Mouse (Mus musculus) ES-E14 (cell line): Measurements from ENCODE around the gene Prss57. TPM values are rescaled to one million over a fixed set of nuclear protein-coding genes. Genes with fewer than 3 reads are reported as not detected.

ENCODE experiments used
- DNase-seq: peaks from one replicate; pipeline ENCODE4 v3.0.0-alpha.2; 2013; ENCODE audit warnings: low read depth, low spot score
- H3K27ac ChIP-seq: 2 replicates; pipeline ENCODE4 v1.5.1; 2012; ENCODE audit warnings: low read depth, mild to moderate bottlenecking, low read length, moderate library complexity, mixed read lengths; ENCODE audit not compliant: poor library complexity, insufficient read depth, severe bottlenecking
- H3K36me3 ChIP-seq: 2 replicates; pipeline ENCODE4 v1.6.1; 2012; ENCODE audit warnings: mild to moderate bottlenecking, low read length, moderate library complexity, mixed read lengths; ENCODE audit not compliant: control insufficient read depth, poor library complexity, insufficient read depth, severe bottlenecking
- H3K4me1 ChIP-seq, 2 experiments: fragments of 150-350 bp in 1 of 2; sonication (generic) in 1 of 2; 2 replicates each; pipeline ENCODE4 v1.6.1; 2012; ENCODE audit warnings: low read length in 2 of 2, mild to moderate bottlenecking in 1 of 2, mixed read lengths in 1 of 2; ENCODE audit not compliant: control insufficient read depth in 2 of 2, insufficient read depth in 2 of 2, poor library complexity in 1 of 2
- H3K4me3 ChIP-seq, 2 experiments: fragments of 150-350 bp in 1 of 2; sonication (generic) in 1 of 2; 2 replicates each; pipeline ENCODE4 v1.5.1; 2012; ENCODE audit warnings: low read length in 2 of 2, low read depth in 1 of 2, mild to moderate bottlenecking in 1 of 2, mixed read lengths in 1 of 2; ENCODE audit not compliant: insufficient read depth in 1 of 2, poor library complexity in 1 of 2, severe bottlenecking in 1 of 2
- H3K9ac ChIP-seq: 2 replicates; pipeline ENCODE4 v1.6.1; 2012; ENCODE audit warnings: low read depth, mild to moderate bottlenecking, low read length, mixed read lengths; ENCODE audit not compliant: poor library complexity, insufficient read depth, severe bottlenecking
- H3K9me3 ChIP-seq: fragments of 150-350 bp; sonication (generic); 2 replicates; pipeline ENCODE4 v1.6.1; 2012; ENCODE audit warnings: low read depth, mild to moderate bottlenecking, low read length; ENCODE audit not compliant: control insufficient read depth, insufficient read depth
- CHD2 ChIP-seq: IDR thresholded peaks from 2 replicates; pipeline ENCODE4 v1.6.1; 2014; ENCODE audit warnings: mild to moderate bottlenecking, low read depth, low read length, inconsistent platforms
- HCFC1 ChIP-seq: IDR thresholded peaks from 2 replicates; pipeline ENCODE4 v1.6.1; 2012; ENCODE audit warnings: low read length, inconsistent platforms, borderline replicate concordance; ENCODE audit not compliant: insufficient read depth
- MAFK ChIP-seq: IDR thresholded peaks from 2 replicates; pipeline ENCODE4 v1.6.1; 2014; ENCODE audit warnings: mild to moderate bottlenecking, low read depth, low read length, inconsistent platforms; ENCODE audit not compliant: insufficient read depth
- ZC3H11A ChIP-seq: IDR thresholded peaks from 2 replicates; pipeline ENCODE4 v1.6.1; 2012; ENCODE audit warnings: low read depth, mild to moderate bottlenecking, inconsistent platforms, low read length, borderline replicate concordance
- ZNF384 ChIP-seq: IDR thresholded peaks from 2 replicates; pipeline ENCODE4 v1.6.1; 2012; ENCODE audit warnings: low read depth, low read length, inconsistent platforms
- in situ Hi-C, 2 experiments: fragments of 600-800 bp; cut with MboI; formaldehyde crosslinking; loops; one replicate each; pipeline ENCODE4 v1.15.1; 2025; ENCODE audit warnings: low sequenced_read_pairs in 2 of 2, inconsistent platforms in 1 of 2; ENCODE audit not compliant: unreplicated experiment in 2 of 2
- total RNA-seq: library from RNA; depleted of rRNA; stranded (reverse); fragments of 300-350 nt; gene quantifications from 2 replicates; pipeline ENCODE4 v1.2.3, GENCODE M21; 2012

Gene Prss57
- total RNA-seq, 1 experiment, result 0.27 TPM

DNA sequence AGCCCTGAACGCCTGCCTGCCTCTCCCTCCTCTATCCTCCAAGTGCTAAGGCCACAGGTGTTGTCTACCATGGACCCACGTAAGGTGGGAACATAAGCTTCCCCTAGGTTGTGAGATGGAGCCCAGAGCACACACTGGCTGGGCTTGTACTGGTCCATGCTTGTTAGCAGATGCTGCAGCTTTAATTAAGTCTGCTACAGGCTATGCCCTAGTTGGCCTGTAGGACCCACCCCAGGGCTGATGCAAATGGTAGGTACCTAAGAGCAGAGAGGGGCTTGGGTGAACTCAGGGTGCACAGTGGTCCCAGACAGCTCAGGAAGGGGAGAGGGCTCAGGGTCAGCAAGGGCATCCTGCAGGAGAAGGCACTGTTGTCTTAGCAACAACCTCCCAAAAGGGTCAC lies 1.2 kb downstream of the Prss57 start:
- Histone ChIP-seq H3K36me3 (no peaks in the 10 kb centered on the region), H3K27ac (no peak overlapping the region), H3K4me3 (no peak overlapping the region), H3K9ac (no peak overlapping the region), H3K4me1 (peaks cover 2 to 5% of the 10 kb centered on the region in 2 experiments; a peak in 3 of 4 replicates), H3K9me3 (no peaks in the 10 kb centered on the region)
- TF ChIP-seq ZNF384 (no peak), ZC3H11A (no peak), HCFC1 (no peak)
- in situ Hi-C loops, result no loop called here
- no peak for DNase-seq

DNA sequence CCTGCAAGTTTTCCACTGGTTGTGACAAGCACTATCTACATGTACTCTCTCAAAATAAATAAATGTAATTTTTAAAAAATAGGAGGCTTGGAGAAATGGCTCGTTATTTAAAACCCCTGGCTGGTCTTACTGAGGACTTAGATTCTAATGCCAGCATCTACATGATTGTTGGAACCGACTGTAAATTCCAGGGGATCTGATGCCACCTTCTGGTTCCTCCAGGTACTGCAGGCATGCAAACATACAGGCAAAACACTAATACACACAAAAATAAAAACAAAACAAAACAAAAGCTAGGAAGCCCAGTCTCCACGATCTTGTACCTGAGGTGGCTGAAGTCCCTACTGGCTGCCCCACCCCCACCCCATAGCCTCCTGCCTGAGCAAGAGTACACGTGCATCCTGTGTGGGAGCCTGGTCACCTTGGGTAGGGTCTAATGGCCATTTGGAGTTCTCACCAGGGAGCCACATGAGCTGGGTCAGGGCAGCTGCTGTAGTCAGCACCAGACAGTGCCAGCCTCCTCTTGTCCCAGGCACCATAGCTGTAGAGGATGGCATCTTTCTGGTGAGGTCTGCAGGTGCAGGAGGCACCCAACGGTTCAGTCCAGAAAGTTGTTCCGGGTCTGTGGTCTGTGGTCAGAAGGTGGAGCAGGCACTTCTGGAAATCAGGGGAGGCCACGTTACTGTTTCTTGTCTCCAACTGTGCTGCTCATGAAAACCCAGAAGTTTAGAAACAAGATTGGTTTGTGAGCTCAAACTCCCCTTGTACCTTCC lies 2.2 kb downstream of the Prss57 start:
- no peak for DNase-seq
- H3K9ac ChIP-seq, result no peak overlapping the region
- H3K4me3 ChIP-seq, result no peak overlapping the region
- TF ChIP-seq HCFC1 (no peak), CHD2 (no peak), ZC3H11A (0 out of 2 replicates have a peak, but pooled peaks have one; percentile 18)
- H3K9me3 ChIP-seq, result no peaks in the 10 kb centered on the region
- H3K36me3 ChIP-seq, result no peaks in the 10 kb centered on the region
- 0 out of 2 replicates have a peak overlapping the region, but pooled peaks have one; percentile 2 for H3K27ac ChIP-seq
- peaks cover 0 to 7% of the 10 kb centered on the region in 2 experiments; a peak in 2 of 4 replicates for H3K4me1 ChIP-seq
- in situ Hi-C loops, result no loop called here

GRCm38 (mm10) chr10:79783920-79784800 lies 6.6 kb downstream of the Prss57 start:
- TF ChIP-seq HCFC1 (no peak), ZNF384 (no peak), MAFK (no peak), ZC3H11A (no peak), CHD2 (no peak)
- in situ Hi-C loops, result no loop called here
- peak overlapping the region in 1 of 2 experiments; percentile 48; a peak in 2 of 4 replicates for H3K4me3 ChIP-seq
- H3K9ac ChIP-seq, result peak overlapping the region; percentile 56
- peak; percentile 81 for DNase-seq
- H3K36me3 ChIP-seq, result no peaks in the 10 kb centered on the region
- H3K9me3 ChIP-seq, result no peaks in the 10 kb centered on the region
- H3K27ac ChIP-seq, result no peak overlapping the region
- peaks cover 0 to 16% of the 10 kb centered on the region in 2 experiments; a peak in 2 of 4 replicates for H3K4me1 ChIP-seq

GRCm38 (mm10) chr10:79783050-79783449 lies 7.7 kb downstream of the Prss57 start:
- Histone ChIP-seq H3K9ac (no peak overlapping the region), H3K27ac (no peak overlapping the region), H3K4me3 (no peak overlapping the region), H3K4me1 (peaks cover 0 to 18% of the 10 kb centered on the region in 2 experiments; a peak in 2 of 4 replicates), H3K9me3 (no peaks in the 10 kb centered on the region), H3K36me3 (no peaks in the 10 kb centered on the region)
- TF ChIP-seq CHD2, result no peak
- TF ChIP-seq HCFC1, result no peak
- TF ChIP-seq ZNF384, result no peak
- no peak for TF ChIP-seq ZC3H11A
- no peak for TF ChIP-seq MAFK
- no peak for DNase-seq
- in situ Hi-C loops, result no loop called here
